Mouse (Mus musculus) brain, embryonic 14.5 days (tissue): ENCODE results near the gene Zdhhc22.

Experiments
- CTCF ChIP-seq: fragments of 200-500 bp; IDR thresholded peaks from 2 replicates; pipeline ENCODE4 v1.5.1; 2012; ENCODE audit warnings: inconsistent platforms, mild to moderate bottlenecking, moderate library complexity, borderline replicate concordance; ENCODE audit not compliant: insufficient read depth, insufficient read length; ENCODE audit errors: extremely low read depth
- POLR2A ChIP-seq: fragments of 200-500 bp; IDR thresholded peaks from 2 replicates; pipeline ENCODE4 v1.6.1; 2012; ENCODE audit warnings: mild to moderate bottlenecking, inconsistent platforms, borderline replicate concordance; ENCODE audit not compliant: poor library complexity, insufficient read depth, insufficient read length, severe bottlenecking; ENCODE audit errors: extremely low read depth

DNA sequence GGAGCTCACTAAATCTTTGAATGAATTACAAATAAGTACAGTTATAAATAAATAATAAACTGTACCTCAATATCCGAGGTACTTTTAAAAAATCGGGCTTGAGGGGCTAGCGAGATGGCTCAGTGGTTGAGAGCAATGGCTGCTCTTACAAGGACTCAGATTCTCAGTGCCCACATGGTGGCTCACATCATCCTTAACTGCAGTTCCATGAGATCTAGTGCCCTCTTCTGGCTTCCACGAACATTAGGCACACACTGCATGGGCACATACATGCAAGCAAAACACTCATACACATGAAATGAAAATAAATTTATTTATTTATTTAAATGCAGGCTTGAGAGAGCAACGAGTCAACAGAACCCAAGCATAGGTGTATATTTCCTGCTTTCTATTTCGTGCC is 5.7 kb upstream of the Zdhhc22 start:
- TF ChIP-seq CTCF (no peak), POLR2A (no peak)
